ENCODE assay signal across 24 mouse cellular contexts in genomic region chr7:145154066-145154465, GRCm38 (mm10). TPM values are rescaled to one million over a fixed set of nuclear protein-coding genes. Genes with fewer than 3 reads are reported as not detected.
"Had no signal": no experiment of that assay in that cellular context is flagged by ENCODE, and none has a peak within 500 bp of the region (broad histone marks: within the 10 kb centered on the region; RNA-seq: fewer than 3 reads in every experiment).

No protein-coding gene starts in this region.

- DNase-seq: kidney, adult 9 months; kidney, postnatal 14 days; liver; lung, adult 18-20 months; lung, postnatal 14 days; retina, postnatal 1 day; right cerebral cortex, postnatal 25 days; spleen, adult 18-20 months; thymus, adult 18-20 months; thymus, postnatal 4 days had no signal

- ATAC-seq: liver, embryonic 12.5 days; midbrain, embryonic 13.5 days; midbrain, embryonic 16.5 days had no signal

- H3K4me3 ChIP-seq: limb, embryonic 10.5 days; limb, embryonic 13.5 days; liver, embryonic 12.5 days; liver, embryonic 15.5 days; lung, embryonic 15.5 days; midbrain, embryonic 13.5 days; myocyte; neural tube, embryonic 13.5 days had no signal

- H3K9ac ChIP-seq: limb, embryonic 13.5 days; liver, embryonic 12.5 days; liver, embryonic 15.5 days; lung, embryonic 15.5 days; midbrain, embryonic 13.5 days; neural tube, embryonic 13.5 days had no signal

- H3K9me3 ChIP-seq: limb, embryonic 10.5 days; limb, embryonic 13.5 days; liver, embryonic 12.5 days; liver, embryonic 15.5 days; lung, embryonic 15.5 days; midbrain, embryonic 13.5 days; neural tube, embryonic 13.5 days had no signal

- H3K27ac ChIP-seq: limb, embryonic 10.5 days; limb, embryonic 13.5 days; liver, embryonic 12.5 days; liver, embryonic 15.5 days; lung, embryonic 15.5 days; macrophage; midbrain, embryonic 13.5 days; neural tube, embryonic 13.5 days had no signal

- H3K4me1 ChIP-seq: liver, embryonic 12.5 days; liver, embryonic 15.5 days; lung, embryonic 15.5 days had no signal

- H3K36me3 ChIP-seq: limb, embryonic 10.5 days; limb, embryonic 13.5 days; liver, embryonic 12.5 days; liver, embryonic 15.5 days; lung, embryonic 15.5 days; midbrain, embryonic 13.5 days; neural tube, embryonic 13.5 days had no signal

- H3K4me2 ChIP-seq: limb, embryonic 13.5 days; liver, embryonic 12.5 days; liver, embryonic 15.5 days; lung, embryonic 15.5 days; midbrain, embryonic 13.5 days; neural tube, embryonic 13.5 days had no signal

- H3K27me3 ChIP-seq: limb, embryonic 13.5 days; liver, embryonic 12.5 days; liver, embryonic 15.5 days; lung, embryonic 15.5 days; midbrain, embryonic 13.5 days had no signal

RNA-seq across cellular contexts. Expression of gene 1810010D01Rik, which starts 53.9 kb away (rescaled TPM):
- total RNA-seq: layer of hippocampus, postnatal 14 days; left cerebral cortex, postnatal 25 days; megakaryocyte, adult 5-6 weeks; monocyte, adult 5-6 weeks had no signal
- polyA plus RNA-seq: macrophage; myocyte; neural tube, embryonic 13.5 days had no signal
